Mouse (Mus musculus): Measurements from ENCODE around the gene Gm28043.

- TF ChIP-seq POLR2A (IDR thresholded peaks at IDR 0.05; ENCODE audit: insufficient read depth, low read depth, low read length) (no peak), EP300 (IDR thresholded peaks at IDR 0.05; ENCODE audit: insufficient read depth, low read depth, low read length) (no peak)
Measured at GRCm38 (mm10) chr17:29637377-29637776, 22.7 kb downstream of the Gm28043 start.
